Mouse (Mus musculus): ENCODE measurements around the gene Pus7l.

DNA sequence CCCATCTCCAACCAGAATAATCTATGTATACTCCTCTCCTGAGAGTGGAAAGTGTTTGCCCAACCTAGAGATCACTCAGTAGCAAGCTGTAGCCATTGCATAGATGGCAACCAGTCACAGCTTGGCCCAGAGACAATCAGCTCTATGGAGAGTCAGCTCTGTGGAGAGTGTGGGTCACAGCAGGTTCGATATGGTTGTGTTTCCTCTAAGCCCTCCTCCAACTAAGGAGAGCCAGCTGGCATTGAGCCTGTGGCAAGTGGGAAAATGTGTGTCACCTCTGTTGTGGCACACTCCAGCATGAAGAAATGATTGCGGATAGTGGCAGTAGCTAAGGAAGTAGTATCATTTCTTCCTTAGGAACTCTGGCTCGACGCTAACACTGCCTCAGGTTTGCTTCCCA lies 28.2 kb upstream of the Pus7l start:
- no peak for TF ChIP-seq CTCF (IDR thresholded peaks at IDR 0.05; ENCODE audit: low read depth, low read length)
- no peak for TF ChIP-seq GATA2 (IDR thresholded peaks at IDR 0.05; ENCODE audit: borderline replicate concordance, low read depth, low read length)
- TF ChIP-seq GATA1 (IDR thresholded peaks at IDR 0.05; ENCODE audit: borderline replicate concordance, low read length) = no peak
- TF ChIP-seq POLR2AphosphoS5 (IDR thresholded peaks at IDR 0.05; ENCODE audit: insufficient replicate concordance, low read depth, low read length) = no peak
